ENCODE assay signal across 21 mouse cellular contexts in genomic region chr9:62501566-62501965, GRCm38 (mm10).
"Had no signal": no experiment of that assay in that cellular context is flagged by ENCODE, and none has a peak within 500 bp of the region (broad histone marks: within the 10 kb centered on the region; RNA-seq: fewer than 3 reads in every experiment).

No protein-coding gene starts in this region.

- H3K4me2 ChIP-seq: limb, embryonic 12.5 days; limb, embryonic 15.5 days; liver, embryonic 11.5 days; midbrain, embryonic 11.5 days; neural tube, embryonic 12.5 days; neural tube, embryonic 15.5 days had no signal

- H3K4me3 ChIP-seq: limb, embryonic 12.5 days; limb, embryonic 15.5 days; neural tube, embryonic 12.5 days; neural tube, embryonic 15.5 days had no signal

- H3K9me3 ChIP-seq: limb, embryonic 12.5 days; limb, embryonic 15.5 days; neural tube, embryonic 12.5 days; neural tube, embryonic 15.5 days had no signal

- H3K4me1 ChIP-seq: limb, embryonic 12.5 days had no signal

- DNase-seq: kidney, adult 2 months; kidney, postnatal 25 days; left cerebral cortex, postnatal 4 days; liver, postnatal 0 days; lung, postnatal 4 days; midbrain, embryonic 14.5 days; right cerebral cortex, adult 18-20 months; right cerebral cortex, postnatal 14 days; right cerebral cortex, postnatal 4 days; thymus, adult 2 months; thymus, postnatal 14 days; thymus, postnatal 4 days had no signal

- H3K27me3 ChIP-seq: limb, embryonic 12.5 days; limb, embryonic 15.5 days; neural tube, embryonic 12.5 days; neural tube, embryonic 15.5 days had no signal

- ATAC-seq: liver, postnatal 0 days had no signal

- H3K27ac ChIP-seq: kidney, postnatal 0 days; limb, embryonic 12.5 days; limb, embryonic 15.5 days; liver, embryonic 14.5 days; neural tube, embryonic 12.5 days; neural tube, embryonic 15.5 days; stomach, postnatal 0 days had no signal

- H3K9ac ChIP-seq: limb, embryonic 12.5 days; limb, embryonic 15.5 days; liver, embryonic 14.5 days; liver, postnatal 0 days; neural tube, embryonic 12.5 days; neural tube, embryonic 15.5 days had no signal

- H3K36me3 ChIP-seq: limb, embryonic 12.5 days; limb, embryonic 15.5 days; neural tube, embryonic 12.5 days; neural tube, embryonic 15.5 days had no signal
